Mouse (Mus musculus): ENCODE data around the gene Clock.

Gene Clock

DNA sequence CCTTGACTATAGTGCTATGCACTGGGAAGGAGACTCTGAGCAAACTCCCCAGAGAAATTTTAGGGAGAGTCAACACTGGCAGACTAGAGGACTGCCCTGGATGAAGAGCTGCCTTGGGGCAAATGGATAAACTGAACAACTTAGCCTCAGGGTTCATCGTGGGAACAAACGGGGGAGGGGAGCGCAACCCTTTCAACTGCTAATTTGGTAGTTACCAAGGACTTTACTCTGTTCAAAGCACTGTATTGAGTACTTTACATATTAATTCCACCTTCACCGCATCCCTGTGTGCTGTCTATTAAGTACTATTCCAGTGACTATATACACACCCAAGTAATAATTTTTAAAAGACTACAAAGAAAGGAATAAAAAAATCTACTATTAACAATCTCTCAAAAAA, 18.9 kb downstream of the Clock start:
- DNase-seq (ENCODE audit: extremely low read depth, insufficient read length, low spot score) = no peak

DNA sequence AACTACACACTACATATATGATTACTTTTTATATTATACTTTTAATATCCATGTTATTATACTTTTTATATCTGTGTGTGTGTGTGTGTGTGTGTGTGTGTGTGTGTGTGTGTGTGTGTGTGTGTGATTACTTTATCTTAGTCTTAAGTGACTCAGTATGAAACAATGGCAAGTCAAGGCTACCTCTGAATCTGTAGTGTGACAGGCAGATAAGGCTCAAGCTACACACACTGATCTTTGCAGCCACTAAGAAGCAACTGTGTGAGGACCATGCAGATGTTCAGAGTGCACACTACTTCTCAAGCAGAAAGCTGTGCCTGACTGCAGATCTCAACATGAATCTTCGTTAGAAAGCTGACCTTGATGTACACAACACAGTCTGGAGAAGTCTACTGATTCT, 20.7 kb downstream of the Clock start:
- DNase-seq (ENCODE audit: extremely low read depth, insufficient read length, low spot score) = no peak

DNA sequence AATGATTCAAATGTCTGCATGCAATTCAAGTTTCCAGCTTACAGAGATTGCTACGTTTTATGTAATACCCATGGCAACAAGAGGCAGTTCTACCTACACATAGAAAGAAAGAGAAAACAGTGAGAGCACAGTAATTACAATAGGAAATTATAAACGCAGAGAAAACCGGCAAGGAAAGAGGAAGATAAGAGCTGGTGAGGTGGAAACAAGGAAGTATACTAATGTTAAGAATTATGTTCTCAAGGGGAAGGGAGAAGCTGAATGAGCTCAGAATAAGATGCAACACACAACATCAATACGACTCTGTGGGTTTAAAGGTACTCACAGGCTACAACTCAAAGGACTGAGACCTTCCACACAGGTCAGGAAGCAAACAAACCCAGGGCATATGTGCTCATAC, 29.6 kb downstream of the Clock start:
- no peak for DNase-seq (ENCODE audit: extremely low read depth, insufficient read length, low spot score)

DNA sequence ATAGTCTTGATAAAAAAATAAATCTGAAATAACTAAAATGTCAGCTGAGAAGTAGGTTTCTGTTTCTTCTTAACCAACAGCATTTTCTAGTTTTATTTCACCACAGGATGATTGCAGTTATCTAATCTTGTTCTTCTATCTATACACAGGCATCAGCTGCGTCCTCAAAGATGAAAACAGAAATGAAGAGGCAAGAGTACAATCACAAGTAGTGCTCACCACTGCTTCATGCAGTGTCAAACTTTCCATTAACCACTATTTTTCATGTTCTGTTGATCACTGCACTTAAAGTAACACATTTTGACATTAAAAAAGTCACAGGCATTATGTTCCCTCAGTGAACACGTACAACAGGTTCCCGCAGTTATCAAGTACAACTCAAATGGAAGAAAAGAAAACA, 53.6 kb downstream of the Clock start:
- DNase-seq (ENCODE audit: extremely low read depth, insufficient read length, low spot score) = no peak

DNA sequence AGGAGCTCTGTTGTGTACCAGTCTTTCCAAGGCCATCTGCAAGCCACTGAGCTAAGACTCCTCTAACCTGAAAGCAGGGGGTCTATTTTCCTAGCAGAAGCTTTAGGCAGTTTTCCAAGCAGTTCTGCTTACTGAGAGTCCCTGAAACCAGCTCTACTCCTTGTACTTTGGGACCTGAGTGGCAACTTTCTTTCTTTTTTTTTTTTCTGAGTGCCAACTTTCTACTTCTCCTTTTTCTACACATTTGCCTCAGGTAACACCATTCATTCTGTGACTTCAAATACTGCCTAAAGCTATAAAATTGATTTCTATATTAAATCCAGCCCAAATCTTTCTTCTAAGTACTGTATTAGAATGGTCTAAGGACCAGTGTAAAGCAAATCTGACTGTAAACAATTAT, 58.1 kb downstream of the Clock start:
- no peak for DNase-seq (ENCODE audit: extremely low read depth, insufficient read length, low spot score)

DNA sequence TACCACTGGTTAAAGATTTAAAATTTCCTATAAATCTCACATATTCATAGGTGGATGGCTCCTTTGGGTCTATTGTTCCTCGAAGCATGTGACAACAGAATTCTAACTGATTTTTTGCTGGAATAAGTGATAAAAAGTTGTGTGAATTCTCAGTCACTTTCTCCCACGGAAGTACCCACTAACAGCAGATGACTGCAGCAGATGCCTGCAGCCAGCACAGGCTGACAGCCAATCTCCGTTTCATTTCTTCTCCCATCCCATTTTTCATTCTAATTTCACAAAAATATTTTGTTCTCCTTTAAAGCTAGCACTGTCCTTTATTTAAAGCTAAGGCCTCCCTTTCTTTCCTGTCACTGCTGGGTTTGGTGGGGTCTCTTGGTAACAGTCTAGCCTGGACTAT, 59.2 kb downstream of the Clock start:
- no peak for DNase-seq (ENCODE audit: extremely low read depth, insufficient read length, low spot score)

DNA sequence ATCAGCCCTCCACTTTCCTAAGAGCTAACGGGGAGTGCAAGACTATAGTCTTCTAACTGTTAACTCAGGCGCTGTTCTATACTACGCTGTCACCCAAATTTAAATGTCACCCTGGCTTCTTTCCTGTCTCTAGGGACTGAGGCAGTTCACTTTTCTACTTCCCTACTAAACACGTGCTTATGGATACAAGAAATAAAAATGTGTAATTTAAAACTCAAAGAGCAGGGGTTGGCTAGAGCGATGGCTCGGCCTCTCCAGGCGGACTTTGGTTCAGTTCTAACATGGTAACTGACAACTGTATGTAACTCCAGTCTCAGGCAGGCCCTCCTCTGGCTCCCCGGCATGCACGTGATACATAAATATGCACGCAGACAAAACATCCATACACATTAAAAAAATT, 60.2 kb downstream of the Clock start:
- DNase-seq (ENCODE audit: extremely low read depth, insufficient read length, low spot score) = no peak

DNA sequence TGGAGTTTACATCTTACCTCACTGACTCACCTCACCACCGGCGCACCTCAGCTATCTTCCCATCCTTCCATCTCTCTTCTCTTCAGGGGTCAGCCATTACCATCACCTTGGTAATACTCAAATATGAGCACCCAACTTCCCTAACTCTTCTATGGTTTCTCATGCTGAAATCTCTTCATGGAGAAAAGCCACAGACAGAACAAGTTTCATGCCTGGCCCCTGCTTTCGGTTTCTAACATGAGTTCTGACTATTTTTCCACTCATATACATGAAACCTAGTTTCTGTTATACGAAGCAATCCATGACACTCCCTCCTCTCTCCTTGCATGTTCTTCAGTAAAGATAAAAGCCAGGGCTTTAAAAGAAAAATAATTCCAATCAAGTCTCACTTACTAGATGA, 60.7 kb downstream of the Clock start:
- no peak for DNase-seq (ENCODE audit: extremely low read depth, insufficient read length, low spot score)

DNA sequence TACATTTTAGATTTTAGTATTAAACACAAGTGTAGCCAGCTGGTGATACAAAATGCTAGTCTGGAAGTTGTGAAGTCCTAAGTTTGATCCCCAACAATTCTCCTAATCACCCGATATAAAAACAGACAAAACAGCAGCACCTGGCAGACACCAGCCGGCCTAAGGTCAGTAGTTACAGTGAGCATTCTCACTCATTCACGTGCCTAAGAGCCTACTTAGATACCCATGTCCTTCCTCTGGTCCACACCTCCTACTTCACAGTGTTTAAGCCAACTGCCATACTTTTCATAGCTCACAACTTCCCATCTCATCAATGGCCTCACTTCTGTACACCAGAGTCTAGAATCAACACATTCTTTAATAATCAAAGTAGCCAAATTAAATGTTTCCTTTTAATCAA, 61.3 kb downstream of the Clock start:
- DNase-seq (ENCODE audit: extremely low read depth, insufficient read length, low spot score) = no peak

DNA sequence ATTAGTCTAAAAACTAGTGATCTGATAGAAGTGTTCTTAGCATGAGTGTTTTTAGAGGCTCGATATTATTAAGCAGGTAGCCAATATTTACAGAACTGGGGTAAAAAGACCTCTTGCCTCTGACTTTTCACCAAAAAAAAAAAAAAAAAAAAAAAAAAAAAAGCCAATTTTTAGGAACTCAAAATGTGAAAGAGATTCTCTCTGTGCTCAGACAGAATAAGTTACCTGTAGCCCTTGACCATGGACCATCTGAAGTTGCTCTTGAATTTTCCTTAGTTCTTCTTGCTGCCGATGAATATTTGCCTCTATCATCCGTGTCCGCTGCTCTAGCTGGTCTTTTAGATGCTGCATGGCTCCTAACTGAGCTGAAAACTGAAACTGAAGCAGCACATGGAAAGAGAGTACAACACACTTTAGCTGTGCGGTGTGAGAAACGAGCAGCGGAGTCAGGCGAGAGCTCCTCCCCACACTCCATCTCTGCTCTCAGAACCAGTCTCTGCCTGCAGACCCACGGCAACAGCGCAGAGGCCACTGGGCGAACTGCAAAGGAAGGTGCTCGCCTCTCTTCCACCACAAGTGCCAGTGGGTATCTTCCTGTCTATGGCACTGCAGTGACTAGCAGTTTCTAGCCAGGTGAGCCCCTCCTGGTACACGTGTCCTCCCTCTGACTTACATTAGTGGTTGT, 73.3 kb downstream of the Clock start:
- DNase-seq (ENCODE audit: extremely low read depth, insufficient read length, low spot score) = no peak

DNA sequence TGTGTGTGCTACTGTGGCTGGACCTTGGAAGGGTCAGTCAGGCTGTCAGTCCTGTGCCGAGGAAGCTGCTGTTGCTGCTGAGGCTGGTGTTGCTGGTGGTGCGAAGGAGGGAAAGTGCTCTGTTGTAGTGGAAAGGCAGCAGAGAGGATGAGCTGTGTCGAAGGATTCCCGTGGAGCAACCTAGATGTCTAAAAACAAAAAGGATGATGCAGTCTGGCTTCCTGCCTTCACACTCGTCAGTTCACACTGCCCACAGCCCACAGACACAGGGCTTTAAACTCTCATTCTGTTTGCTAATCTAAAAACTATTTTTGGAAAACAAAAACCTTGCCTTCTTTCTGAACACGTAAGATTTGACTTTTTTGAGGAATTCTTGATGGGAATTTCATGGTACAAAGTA, 87.9 kb downstream of the Clock start:
- DNase-seq (ENCODE audit: extremely low read depth, insufficient read length, low spot score) = no peak

DNA sequence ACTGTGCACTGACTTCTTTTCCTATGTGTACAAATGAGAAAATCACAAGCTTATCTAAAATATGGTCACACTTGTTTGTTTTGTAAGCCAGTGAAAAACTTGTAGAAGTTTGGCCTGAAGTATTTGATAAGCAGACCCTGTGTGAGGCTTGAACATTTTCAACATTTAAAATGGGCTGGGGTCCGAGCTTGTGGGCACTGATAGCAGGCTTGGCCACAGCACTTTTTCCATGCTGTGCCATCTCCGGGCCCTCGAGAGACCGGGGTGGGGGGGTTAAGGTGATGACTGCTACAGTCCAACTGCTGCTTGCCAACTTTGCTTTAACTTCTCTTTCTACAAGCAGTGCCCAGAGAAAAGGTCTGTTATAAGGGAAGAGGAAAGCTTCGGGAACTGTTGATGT, 96.5 kb downstream of the Clock start:
- DNase-seq (ENCODE audit: extremely low read depth, insufficient read length, low spot score) = no peak

DNA sequence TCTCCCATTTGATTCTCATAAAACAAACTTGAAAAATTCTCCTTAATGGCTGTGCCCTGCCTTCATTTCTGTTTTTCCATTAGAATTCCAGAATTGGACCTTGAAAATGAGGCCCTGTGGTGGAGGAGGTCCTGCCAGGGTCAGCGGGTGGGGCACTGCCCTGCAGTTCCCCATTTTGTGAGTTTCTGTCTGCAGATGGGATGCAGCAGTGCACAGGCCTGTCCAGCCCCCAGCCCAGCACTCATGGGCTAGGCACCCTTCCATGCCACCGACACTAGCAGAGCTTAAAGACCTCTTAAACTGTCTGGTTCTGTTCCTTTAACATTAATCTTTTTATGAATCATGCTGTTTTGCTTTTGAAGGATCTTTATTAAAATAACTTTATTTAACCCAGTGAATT, 98.7 kb downstream of the Clock start:
- DNase-seq (ENCODE audit: extremely low read depth, insufficient read length, low spot score) = no peak

DNA sequence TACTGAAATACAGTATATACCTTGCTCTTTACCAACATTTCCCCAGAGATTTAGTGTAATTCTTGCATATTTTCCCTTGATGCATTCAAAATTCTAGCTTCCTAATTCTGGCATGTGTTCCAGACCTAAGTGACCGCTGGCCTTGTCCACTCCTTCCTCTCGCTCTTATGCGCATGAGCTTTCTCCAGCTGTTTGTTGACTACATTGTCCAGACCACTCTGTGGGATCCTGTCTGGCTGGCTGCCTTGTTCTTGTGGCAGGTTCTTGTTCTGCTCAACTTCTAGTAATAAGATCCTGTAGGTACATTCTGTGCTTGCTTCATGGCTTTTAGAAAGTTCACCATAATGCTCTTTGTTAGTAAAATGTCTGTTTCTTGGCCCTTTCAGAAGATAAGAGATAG, 101.4 kb downstream of the Clock start:
- no peak for DNase-seq (ENCODE audit: extremely low read depth, insufficient read length, low spot score)

DNA sequence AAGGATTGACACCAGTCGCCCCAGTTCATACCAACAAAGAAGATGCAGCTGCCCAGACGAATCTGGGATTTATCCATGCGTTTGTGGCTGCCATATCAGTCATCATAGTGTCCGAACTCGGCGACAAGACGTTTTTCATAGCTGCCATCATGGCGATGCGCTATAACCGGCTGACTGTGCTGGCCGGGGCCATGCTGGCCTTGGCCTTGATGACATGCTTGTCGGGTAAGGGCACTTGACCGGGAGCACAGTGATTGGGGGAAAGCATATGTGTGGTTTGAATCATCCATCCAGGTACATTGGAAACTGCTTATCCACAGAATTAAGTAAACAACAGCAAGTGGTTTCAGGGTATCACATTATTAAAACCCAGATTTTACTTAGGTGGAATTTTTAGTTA, 105.2 kb downstream of the Clock start:
- DNase-seq (ENCODE audit: extremely low read depth, insufficient read length, low spot score) = no peak

DNA sequence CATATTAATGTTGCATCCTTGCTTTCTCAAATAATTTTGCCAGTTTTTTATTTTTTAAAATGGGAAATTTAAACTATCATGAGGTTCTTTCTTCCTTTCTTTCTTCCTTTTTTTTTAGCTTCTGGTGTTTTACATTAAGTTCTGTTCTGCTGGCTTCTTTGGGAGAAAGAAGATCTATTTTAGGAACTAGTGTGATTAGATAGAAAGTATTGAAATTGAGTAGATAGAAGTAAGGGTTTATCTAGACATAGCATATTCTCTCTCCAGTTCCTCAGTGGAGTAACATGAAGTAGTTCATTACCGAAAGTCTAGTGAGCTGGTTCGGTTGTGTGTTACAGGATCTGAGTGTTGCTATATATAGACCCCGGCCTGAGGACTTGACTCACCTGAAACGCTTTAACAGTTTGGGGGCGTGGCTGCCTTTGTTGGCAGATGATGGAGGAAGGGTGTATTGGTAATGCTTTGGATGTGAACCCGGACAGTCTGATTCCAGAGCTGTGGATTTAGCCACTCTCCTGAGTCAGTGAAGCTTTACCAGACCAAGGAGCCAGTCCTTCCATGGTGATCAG, 110.1 kb downstream of the Clock start:
- no peak for DNase-seq (ENCODE audit: extremely low read depth, insufficient read length, low spot score)

DNA sequence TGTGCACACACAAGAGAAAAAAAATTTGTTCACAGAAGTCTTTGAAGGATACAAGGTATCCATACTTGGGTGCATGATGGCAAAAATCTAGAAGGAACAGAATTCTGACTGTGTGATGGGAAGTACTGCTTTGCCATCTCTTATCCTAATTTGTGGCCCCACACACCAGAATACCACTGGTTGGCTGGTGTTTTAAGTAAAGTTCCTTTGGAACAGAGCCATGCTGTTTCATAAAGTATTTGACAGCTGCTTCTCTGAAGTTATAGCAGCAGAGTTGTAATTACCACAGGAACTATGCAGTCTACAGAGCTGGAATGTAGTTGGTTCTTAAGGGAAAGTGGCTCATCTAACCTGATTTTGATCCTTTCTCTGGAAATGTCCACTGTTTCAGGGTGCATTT, 111.5 kb downstream of the Clock start:
- DNase-seq (ENCODE audit: extremely low read depth, insufficient read length, low spot score) = no peak

DNA sequence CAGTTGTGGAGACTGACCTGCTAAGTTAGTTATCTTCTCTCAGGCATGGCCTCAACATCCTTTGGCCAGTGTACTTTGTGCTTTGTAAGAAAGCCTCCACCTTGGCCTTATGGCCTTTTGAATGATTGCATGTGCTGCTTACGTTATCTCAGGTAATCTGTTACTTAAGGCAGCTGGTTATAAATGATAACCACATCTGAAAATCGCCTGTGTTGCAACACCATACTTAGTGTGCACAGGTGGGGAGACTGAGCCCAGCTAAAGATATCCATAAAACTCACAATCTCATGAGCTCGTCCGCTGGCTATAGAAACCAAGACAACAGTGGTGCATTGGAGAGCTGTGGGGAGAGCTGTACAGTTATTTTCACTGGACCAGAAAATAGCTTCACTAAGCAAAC, 114.0 kb downstream of the Clock start:
- DNase-seq (ENCODE audit: extremely low read depth, insufficient read length, low spot score) = no peak

DNA sequence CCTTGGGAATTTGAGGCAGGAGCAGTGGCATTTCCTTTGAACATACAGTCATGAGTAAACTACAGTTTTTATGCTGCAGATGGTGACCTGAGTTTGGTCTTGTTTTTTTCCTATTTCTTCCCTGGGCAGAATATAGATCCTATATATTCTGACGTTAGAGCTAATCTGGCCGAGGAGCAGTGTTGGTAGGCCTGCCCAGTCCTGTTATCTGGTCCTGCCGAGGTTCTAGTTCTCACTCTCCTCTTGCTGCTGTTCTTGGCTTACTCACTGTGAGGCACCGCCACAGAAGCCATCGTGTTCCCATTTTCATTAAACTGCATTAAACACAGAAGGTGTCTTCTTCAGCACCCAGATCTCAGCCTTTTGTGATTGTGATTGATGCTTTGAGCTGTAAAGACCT, 116.7 kb downstream of the Clock start:
- no peak for DNase-seq (ENCODE audit: extremely low read depth, insufficient read length, low spot score)

DNA sequence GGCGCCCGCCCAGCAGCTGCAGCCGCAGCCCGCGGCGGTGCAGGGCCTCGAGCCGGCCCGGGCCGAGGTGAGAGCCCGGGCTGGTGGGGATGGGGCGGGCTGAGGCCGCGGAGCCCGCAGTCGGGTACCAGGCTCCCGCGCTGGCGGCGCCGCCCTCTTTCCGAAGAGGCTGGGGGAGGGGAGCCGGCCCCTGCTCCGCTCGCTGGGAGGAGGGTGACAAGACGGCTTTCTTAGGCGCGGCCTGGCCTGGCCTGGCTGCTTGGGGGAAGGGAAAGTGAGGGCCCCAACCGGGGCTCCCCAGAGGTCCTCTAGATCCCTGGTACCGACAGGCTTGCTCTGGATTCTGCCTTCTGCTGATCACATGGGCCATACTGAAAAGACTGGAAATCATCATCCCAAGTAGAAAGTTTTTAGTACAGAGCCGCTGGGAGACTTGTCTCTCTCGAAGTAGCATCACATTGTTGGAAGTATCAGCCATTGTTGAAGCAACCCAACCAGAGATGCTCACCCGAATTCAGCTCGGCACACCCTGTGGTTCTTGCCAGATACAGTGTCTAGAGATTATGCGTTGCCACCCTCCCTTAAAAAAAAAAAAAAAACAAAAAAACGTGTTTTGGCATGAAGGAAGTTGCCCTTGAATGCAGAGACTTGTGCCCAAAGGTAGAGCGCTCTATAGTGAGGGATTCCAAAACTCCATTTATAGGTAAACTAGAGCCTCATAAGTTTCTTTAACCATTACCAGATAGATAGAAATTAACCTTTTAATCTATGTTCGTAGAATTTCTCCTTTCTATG, 120.1 kb downstream of the Clock start:
- peak; percentile 87 for DNase-seq (ENCODE audit: extremely low read depth, insufficient read length, low spot score)

DNA sequence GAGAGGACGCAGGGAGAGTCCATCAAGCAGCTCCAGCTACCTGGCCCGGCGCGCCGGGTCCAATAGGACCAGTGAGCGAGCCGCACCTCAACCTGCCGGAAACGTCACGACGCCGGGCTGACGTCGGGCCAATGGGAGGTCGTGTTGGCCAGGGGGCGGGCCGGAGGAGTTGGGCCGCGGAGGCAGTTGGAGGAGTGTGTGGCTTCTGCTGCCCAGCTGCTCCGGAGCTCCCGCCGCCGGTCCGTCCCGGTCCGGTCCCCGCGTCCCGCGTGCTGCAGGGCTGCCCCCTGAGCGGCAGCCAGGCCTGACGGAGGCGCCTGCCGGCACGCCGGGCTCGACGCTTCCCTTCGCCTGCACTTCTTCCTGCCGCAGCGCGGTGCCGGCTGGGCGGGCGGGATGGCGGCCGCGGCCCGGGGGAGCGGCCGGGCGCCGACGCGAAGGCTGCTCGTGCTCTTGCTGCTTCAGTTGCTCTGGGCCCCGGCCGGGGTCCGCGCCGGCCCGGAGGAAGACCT, 120.8 kb downstream of the Clock start, which contains the start of gene Tmem165:
TSS of gene Tmem165 (plus strand) at position 131 of the 512 bp plus-strand sequence.
- DNase-seq (ENCODE audit: extremely low read depth, insufficient read length, low spot score) = peak; percentile 93
